Mouse (Mus musculus) bone marrow macrophage, adult 2 months (primary cell): Measurements from ENCODE around the gene Lrrc61.

Source experiments
- CTCF ChIP-seq: IDR thresholded peaks from 2 replicates; pipeline ENCODE4 v1.5.1; 2012; ENCODE audit warnings: low read depth, mild to moderate bottlenecking, low read length, moderate library complexity
- POLR2A ChIP-seq: IDR thresholded peaks from 2 replicates; pipeline ENCODE4 v1.6.1; 2012; ENCODE audit warnings: mild to moderate bottlenecking, low read depth, low read length, borderline replicate concordance

GRCm38 (mm10) chr6:48610657-48611056 is 56.1 kb downstream of the Lrrc61 start:
- TF ChIP-seq CTCF (no peak), POLR2A (no peak)
